Mouse (Mus musculus) liver, embryonic 18 days (tissue): Measurements from ENCODE around the gene Olfr288. TPM values are rescaled to one million over a fixed set of nuclear protein-coding genes. Genes with fewer than 3 reads are reported as not detected.

Experiments
- polyA plus RNA-seq: library from polyadenylated mRNA; depleted of rRNA; stranded (reverse); fragments of >200 nt; gene quantifications from 2 replicates; pipeline ENCODE4 v1.2.3, GENCODE M21; 2012; rRNA removed

Olfr288 gene
- not detected in 2 replicates for polyA plus RNA-seq

DNA sequence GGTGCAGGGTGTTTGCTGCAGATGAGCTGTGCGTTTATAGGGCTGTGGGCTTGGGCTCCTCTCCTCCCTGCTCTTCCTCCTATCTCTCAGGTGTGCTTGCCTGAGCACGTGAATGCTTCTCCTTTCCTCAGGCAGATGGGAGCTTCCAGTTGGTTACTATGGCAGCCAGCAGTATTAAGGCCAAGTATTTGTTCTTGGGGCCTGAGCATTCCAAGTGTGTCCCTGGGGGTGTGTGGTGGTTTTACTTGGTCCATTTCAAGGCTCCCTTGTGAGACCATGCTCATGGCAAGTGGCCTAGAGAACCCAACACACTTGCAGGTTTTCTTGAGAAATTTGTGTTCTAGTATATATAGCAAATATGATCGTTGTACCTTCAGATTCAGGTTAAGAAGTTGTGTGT lies at the start of gene Olfr288:
Gene Olfr288 (minus strand): TSS at position 101 of the 400 bp plus-strand sequence.

GRCm38 (mm10) chr15:98234350-98234749 lies 39.0 kb upstream of the Olfr288 start, which contains the start of gene Olfr286:
Gene Olfr286, minus strand, starts transcription at chr15:98234450.

GRCm38 (mm10) chr15:98220877-98221276 lies 25.5 kb upstream of the Olfr288 start, which contains the start of the genes Gm44579 and Olfr287:
Gene Gm44579, minus strand, starts transcription at chr15:98220977.
Gene Olfr287, minus strand, starts transcription at chr15:98221056.

GRCm38 (mm10) chr15:98166963-98167644 lies 28.2 kb downstream of the Olfr288 start, which contains the start of gene Ccdc184:
Gene Ccdc184, plus strand, starts transcription at chr15:98167158.

DNA sequence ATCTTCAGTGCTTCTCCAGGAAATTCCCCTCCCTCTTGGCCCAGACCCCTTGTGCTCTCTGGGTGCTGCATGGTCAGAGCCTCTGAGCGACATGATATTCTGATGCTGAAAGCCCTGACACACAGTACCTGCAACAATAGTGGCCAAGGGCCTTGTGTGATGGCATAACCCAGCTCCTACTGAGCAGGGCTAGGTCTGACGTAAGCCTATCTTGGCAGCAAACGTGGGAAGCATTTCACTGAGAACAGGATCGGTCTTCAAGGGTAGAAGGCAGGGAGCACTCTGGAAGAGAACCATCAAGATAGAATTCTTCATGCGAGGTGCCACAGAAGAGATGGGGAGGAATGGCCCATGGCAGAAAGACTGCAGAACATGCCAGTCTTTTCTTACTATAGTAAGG lies 29.8 kb downstream of the Olfr288 start, which contains the start of gene Asb8:
Gene Asb8 (minus strand): TSS at position 101 of the 400 bp plus-strand sequence.

Other genes with a start within 250 kb of the Olfr288 start
- gene Tmem106c, start 231.3 kb downstream of the Olfr288 start, polyA plus RNA-seq = 15.7 and 16.1 TPM in 2 replicates
- gene Col2a1, start 190.8 kb downstream of the Olfr288 start, polyA plus RNA-seq = 0.03 and 0.08 TPM in 2 replicates
- 13.9 and 15.7 TPM in 2 replicates for gene Pfkm, start 103.0 kb downstream of the Olfr288 start, polyA plus RNA-seq
- 6.4 and 7.5 TPM in 2 replicates for gene Senp1, start 101.8 kb downstream of the Olfr288 start, polyA plus RNA-seq
- 21.9 and 23.1 TPM in 2 replicates for gene Asb8, start 29.9 kb downstream of the Olfr288 start, polyA plus RNA-seq
- gene Ccdc184, start 28.4 kb downstream of the Olfr288 start, polyA plus RNA-seq = not detected in 2 replicates
- not detected in 2 replicates for gene Gm44579, start 25.4 kb upstream of the Olfr288 start, polyA plus RNA-seq
- gene Olfr287, start 25.5 kb upstream of the Olfr288 start, polyA plus RNA-seq = not detected in 2 replicates
- gene Olfr286, start 38.9 kb upstream of the Olfr288 start, polyA plus RNA-seq = not detected in 2 replicates
- not detected in 2 replicates for gene H1fnt, start 61.8 kb upstream of the Olfr288 start, polyA plus RNA-seq
- gene Zfp641, start 100.6 kb upstream of the Olfr288 start, polyA plus RNA-seq = 0.21 and 0.25 TPM in 2 replicates
- not detected in 2 replicates for gene Olfr285, start 121.8 kb upstream of the Olfr288 start, polyA plus RNA-seq
- not detected in 2 replicates for gene Olfr284, start 145.4 kb upstream of the Olfr288 start, polyA plus RNA-seq
- not detected in 2 replicates for gene Olfr283, start 185.4 kb upstream of the Olfr288 start, polyA plus RNA-seq
- gene Olfr282, start 235.7 kb upstream of the Olfr288 start, polyA plus RNA-seq = not detected in 2 replicates